Mouse (Mus musculus) embryonic facial prominence, embryonic 12.5 days (tissue): ENCODE data around the gene Slco2b1. TPM values are rescaled to one million over a fixed set of nuclear protein-coding genes. Genes with fewer than 3 reads are reported as not detected.
"Not testable (repeated sequence)": the region's sequence is repeated elsewhere in the genome, so short reads cannot be mapped to it uniquely, and the experiment has no call there.

Experiments
- ATAC-seq: fragments of 200-750 bp; cut with Nextera tagmentation; 2 replicates; pipeline ENCODE4 v1.8.0; 2017; ENCODE audit not compliant: insufficient number of reproducible peaks, insufficient read depth, low FRiP score, low TSS enrichment
- H3K27ac ChIP-seq: fragments of 300-500 bp; sonication (generic); 2 replicates; pipeline ENCODE4 v1.5.1; 2016; ENCODE audit warnings: mild to moderate bottlenecking
- H3K27me3 ChIP-seq: fragments of 300-500 bp; sonication (generic); 2 replicates; pipeline ENCODE4 v1.6.1; 2016; ENCODE audit warnings: mild to moderate bottlenecking, moderate library complexity
- H3K36me3 ChIP-seq: fragments of 300-500 bp; sonication (generic); 2 replicates; pipeline ENCODE4 v1.6.1; 2016; ENCODE audit warnings: mild to moderate bottlenecking
- H3K4me1 ChIP-seq: fragments of 300-500 bp; sonication (generic); 2 replicates; pipeline ENCODE4 v1.6.1; 2016
- H3K4me2 ChIP-seq: fragments of 300-500 bp; sonication (generic); replicated peaks from 2 replicates; pipeline ENCODE4 v1.6.1; 2016; ENCODE audit warnings: mild to moderate bottlenecking, moderate library complexity
- H3K4me3 ChIP-seq: fragments of 300-500 bp; sonication (generic); 2 replicates; pipeline ENCODE4 v1.5.1; 2016; ENCODE audit warnings: mild to moderate bottlenecking
- H3K9ac ChIP-seq: fragments of 300-500 bp; sonication (generic); 2 replicates; pipeline ENCODE4 v1.6.1; 2016; ENCODE audit warnings: mild to moderate bottlenecking, moderate library complexity
- H3K9me3 ChIP-seq: fragments of 300-500 bp; sonication (generic); 2 replicates; pipeline ENCODE4 v1.6.1; 2016; ENCODE audit warnings: mild to moderate bottlenecking, moderate library complexity
- WGBS: fragments of 180-500 bp; shearing (Covaris S2); methylation state at CpG from one replicate; pipeline ENCODE4 v1.1.7; 2016; 5-methylcytosine and 5-hydroxymethylcytosine counted together
- polyA plus RNA-seq: library from polyadenylated mRNA; unstranded; fragments of >200 nt; fragmentation: Nextera tagmentation; extraction: Ambion mirVana; gene quantifications from 2 replicates; pipeline ENCODE4 v1.2.1, GENCODE M21; 2016

Slco2b1 gene
- 1.8 and 2.2 TPM in 2 replicates for polyA plus RNA-seq

DNA sequence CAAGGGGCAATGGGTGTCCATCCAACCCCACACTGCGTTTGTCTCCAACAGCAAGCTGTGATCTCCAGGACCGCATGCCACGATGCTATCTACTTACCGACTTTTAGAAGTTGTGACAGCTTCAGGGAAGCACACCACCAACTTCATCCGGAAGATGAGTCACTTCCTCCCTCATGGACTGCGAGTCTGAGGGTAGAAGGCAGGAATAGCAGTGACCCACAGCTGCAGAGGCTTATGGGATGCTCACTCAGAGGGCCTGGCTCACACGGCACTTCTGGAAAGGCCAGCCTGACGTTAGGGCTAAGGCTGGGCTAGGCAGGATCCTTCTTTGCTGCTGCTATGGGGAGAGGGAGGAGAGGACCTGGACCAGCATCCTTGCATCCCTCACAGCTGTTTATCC lies at the start of gene Slco2b1:
Gene Slco2b1, minus strand, starts transcription at position 175 of the 400 bp plus-strand sequence.
- Histone ChIP-seq H3K27ac (no peak within 1 kb of the TSS), H3K36me3 (no peaks in the 10 kb centered on the region), H3K27me3 (no peaks in the 10 kb centered on the region; the same call in 1 of the 2 replicates), H3K4me3 (no peak within 1 kb of the TSS), H3K9ac (no peak within 1 kb of the TSS), H3K9me3 (no peaks in the 10 kb centered on the region), H3K4me2 (no peak within 1 kb of the TSS), H3K4me1 (0 out of 2 replicates have a peak, but pooled peaks cover 3% of the 10 kb centered on the region)
- WGBS = 77% methylated on average over 8 of the region's 8 CpGs
- no peak for ATAC-seq

GRCm38 (mm10) chr7:99739276-99739675 lies 28.1 kb upstream of the Slco2b1 start:
- Histone ChIP-seq H3K9me3 (no peaks in the 10 kb centered on the region), H3K4me1 (no peaks in the 10 kb centered on the region), H3K27ac (no peak overlapping the region), H3K27me3 (no peaks in the 10 kb centered on the region), H3K9ac (no peak overlapping the region), H3K4me3 (no peak overlapping the region), H3K4me2 (no peak overlapping the region), H3K36me3 (no peaks in the 10 kb centered on the region)
- ATAC-seq = no peak
- WGBS = 68% methylated on average over 9 of the region's 9 CpGs

- not testable (repeated sequence) for H3K27ac ChIP-seq, ATAC-seq
Observed at GRCm38 (mm10) chr7:99735491-99735890, 24.4 kb upstream of the Slco2b1 start.

GRCm38 (mm10) chr7:99734612-99735011 lies 23.5 kb upstream of the Slco2b1 start:
- Histone ChIP-seq H3K4me2 (no peak overlapping the region), H3K27ac (no peak overlapping the region), H3K9ac (no peak overlapping the region), H3K4me3 (no peak overlapping the region), H3K4me1 (no peaks in the 10 kb centered on the region), H3K9me3 (no peaks in the 10 kb centered on the region), H3K36me3 (no peaks in the 10 kb centered on the region), H3K27me3 (no peaks in the 10 kb centered on the region)
- no peak for ATAC-seq
- WGBS = 93% methylated on average over 2 of the region's 2 CpGs

More at GRCm38 (mm10) chr7:99735491-99735890, 24.4 kb upstream of the Slco2b1 start:
- not testable (repeated sequence) for H3K4me3 ChIP-seq, H3K9me3 ChIP-seq, H3K4me2 ChIP-seq, H3K27me3 ChIP-seq, H3K4me1 ChIP-seq, H3K36me3 ChIP-seq, H3K9ac ChIP-seq
- WGBS = 93% methylated on average over 9 of the region's 9 CpGs

GRCm38 (mm10) chr7:99729973-99730372 lies 18.8 kb upstream of the Slco2b1 start, which contains the start of gene Olfr520:
Gene Olfr520, plus strand, starts transcription at chr7:99730273.
- no peak for ATAC-seq
- no peaks in the 10 kb centered on the region for H3K36me3 ChIP-seq
- H3K4me2 ChIP-seq = no peak within 1 kb of the TSS
- H3K27ac ChIP-seq = no peak within 1 kb of the TSS
- peaks cover 6% of the 10 kb centered on the region; the same call in 1 of the 2 replicates for H3K9me3 ChIP-seq
- 79% methylated on average over 2 of the region's 2 CpGs for WGBS
- H3K4me3 ChIP-seq = no peak within 1 kb of the TSS
- no peaks in the 10 kb centered on the region for H3K4me1 ChIP-seq
- no peaks in the 10 kb centered on the region for H3K27me3 ChIP-seq
- no peak within 1 kb of the TSS for H3K9ac ChIP-seq

- ATAC-seq = no peak
- Histone ChIP-seq H3K4me3 (no peak overlapping the region), H3K4me1 (no peaks in the 10 kb centered on the region), H3K9ac (no peak overlapping the region), H3K27ac (no peak overlapping the region), H3K4me2 (no peak overlapping the region), H3K36me3 (no peaks in the 10 kb centered on the region), H3K9me3 (no peaks in the 10 kb centered on the region), H3K27me3 (no peaks in the 10 kb centered on the region; the same call in 1 of the 2 replicates)
- 74% methylated on average over 2 of the region's 2 CpGs for WGBS
Observed at GRCm38 (mm10) chr7:99716536-99716935, 5.4 kb upstream of the Slco2b1 start.

DNA sequence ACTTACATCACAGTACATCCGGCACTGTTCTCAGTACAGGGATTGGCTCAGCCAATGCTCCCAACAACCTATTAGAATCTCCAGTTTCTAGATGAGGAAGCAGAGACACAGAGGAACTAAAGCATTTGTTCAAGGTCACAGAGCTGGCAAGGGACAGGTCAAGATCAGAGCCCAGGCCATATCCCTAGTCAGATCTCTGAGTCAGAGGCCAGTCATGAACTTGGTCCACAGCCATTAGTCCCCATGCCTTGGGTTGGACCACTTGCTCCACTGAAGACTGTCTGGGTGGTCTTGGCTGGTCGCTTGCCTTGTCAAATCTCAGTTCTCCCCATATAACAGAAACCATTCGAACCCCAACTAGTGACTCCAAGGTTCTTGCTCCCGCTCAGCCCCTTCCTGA lies 1.3 kb upstream of the Slco2b1 start:
- no peak for ATAC-seq
- H3K4me2 ChIP-seq = no peak overlapping the region
- no peaks in the 10 kb centered on the region for H3K36me3 ChIP-seq
- 80% methylated on average over 4 of the region's 4 CpGs for WGBS
- H3K27me3 ChIP-seq = no peaks in the 10 kb centered on the region; the same call in 1 of the 2 replicates
- H3K9me3 ChIP-seq = no peaks in the 10 kb centered on the region
- H3K4me1 ChIP-seq = no peaks in the 10 kb centered on the region
- H3K27ac ChIP-seq = no peak overlapping the region
- no peak overlapping the region for H3K9ac ChIP-seq
- H3K4me3 ChIP-seq = no peak overlapping the region

- 0 out of 2 replicates have a peak, but pooled peaks cover 3% of the 10 kb centered on the region for H3K4me1 ChIP-seq
- H3K9me3 ChIP-seq = no peaks in the 10 kb centered on the region
- 32% methylated on average over 1 of the region's 1 CpGs for WGBS
- H3K4me2 ChIP-seq = no peak overlapping the region
- H3K27me3 ChIP-seq = no peaks in the 10 kb centered on the region; the same call in 1 of the 2 replicates
- H3K9ac ChIP-seq = no peak overlapping the region
- H3K36me3 ChIP-seq = no peaks in the 10 kb centered on the region
- no peak for ATAC-seq
- no peak overlapping the region for H3K27ac ChIP-seq
- no peak overlapping the region for H3K4me3 ChIP-seq
Observed at GRCm38 (mm10) chr7:99710476-99710875, 664 bp downstream of the Slco2b1 start.

GRCm38 (mm10) chr7:99709992-99710391 lies 1.1 kb downstream of the Slco2b1 start:
- H3K9me3 ChIP-seq = no peaks in the 10 kb centered on the region
- WGBS = 71% methylated on average over 7 of the region's 7 CpGs
- ATAC-seq = no peak

GRCm38 (mm10) chr7:99708750-99709149 lies 2.4 kb downstream of the Slco2b1 start:
- Histone ChIP-seq H3K4me3 (no peak overlapping the region), H3K4me2 (no peak overlapping the region), H3K9ac (no peak overlapping the region), H3K4me1 (0 out of 2 replicates have a peak, but pooled peaks cover 3% of the 10 kb centered on the region), H3K27me3 (no peaks in the 10 kb centered on the region; the same call in 1 of the 2 replicates), H3K27ac (no peak overlapping the region), H3K9me3 (no peaks in the 10 kb centered on the region), H3K36me3 (no peaks in the 10 kb centered on the region)
- WGBS = 72% methylated on average over 5 of the region's 5 CpGs
- no peak for ATAC-seq

More at GRCm38 (mm10) chr7:99709992-99710391, 1.1 kb downstream of the Slco2b1 start:
- no peak overlapping the region for H3K4me3 ChIP-seq
- H3K9ac ChIP-seq = no peak overlapping the region
- 0 out of 2 replicates have a peak, but pooled peaks cover 3% of the 10 kb centered on the region for H3K4me1 ChIP-seq
- no peaks in the 10 kb centered on the region for H3K36me3 ChIP-seq
- no peak overlapping the region for H3K27ac ChIP-seq
- no peaks in the 10 kb centered on the region; the same call in 1 of the 2 replicates for H3K27me3 ChIP-seq
- no peak overlapping the region for H3K4me2 ChIP-seq

DNA sequence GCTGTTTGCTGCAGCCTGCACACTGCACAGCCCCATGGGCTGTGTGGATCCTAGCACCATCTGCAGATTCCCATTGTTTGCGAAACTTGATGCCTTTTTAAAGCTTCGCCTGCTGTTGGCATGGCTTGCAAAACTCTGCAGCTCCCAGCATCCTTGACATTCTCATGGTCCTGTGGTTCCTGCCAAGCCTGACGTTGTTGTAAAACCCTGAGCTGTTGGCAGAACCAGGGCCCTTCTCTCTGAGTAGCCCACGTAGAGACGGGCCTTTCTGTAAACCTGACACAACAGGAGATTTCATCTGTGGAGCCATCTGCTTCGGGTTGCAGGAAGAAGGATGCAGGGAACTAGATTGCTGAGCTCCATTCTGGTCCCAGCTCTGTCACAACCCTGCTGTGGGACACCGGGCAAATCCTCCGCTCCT lies 2.8 kb downstream of the Slco2b1 start:
- Histone ChIP-seq H3K4me3 (no peak overlapping the region), H3K4me1 (0 out of 2 replicates have a peak, but pooled peaks cover 3% of the 10 kb centered on the region), H3K9ac (no peak overlapping the region), H3K36me3 (no peaks in the 10 kb centered on the region), H3K4me2 (no peak overlapping the region), H3K27me3 (no peaks in the 10 kb centered on the region; the same call in 1 of the 2 replicates), H3K27ac (no peak overlapping the region), H3K9me3 (no peaks in the 10 kb centered on the region)
- WGBS = 62% methylated on average over 8 of the region's 8 CpGs
- ATAC-seq = no peak

DNA sequence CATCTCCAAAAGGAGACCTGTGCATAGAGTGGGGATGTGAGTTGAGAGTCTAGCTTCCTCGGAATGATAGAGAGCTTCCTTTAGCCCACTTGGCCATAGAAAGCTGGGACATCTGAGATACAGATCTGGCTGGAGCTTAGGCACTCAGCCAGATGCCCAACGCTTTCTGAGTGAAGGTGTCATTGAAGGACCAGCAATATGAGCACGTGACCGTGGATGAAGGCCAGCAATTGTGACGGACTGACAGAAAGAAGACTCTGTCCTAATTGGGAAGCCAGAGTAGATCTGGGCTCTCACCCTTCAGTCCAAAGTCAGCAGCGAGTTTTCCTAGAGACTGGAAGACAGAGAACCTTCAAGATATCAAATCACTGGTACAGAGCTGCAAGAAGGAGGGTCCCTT lies 3.5 kb downstream of the Slco2b1 start:
- Histone ChIP-seq H3K27ac (no peak overlapping the region), H3K9ac (no peak overlapping the region), H3K9me3 (no peaks in the 10 kb centered on the region), H3K4me3 (no peak overlapping the region), H3K27me3 (no peaks in the 10 kb centered on the region; the same call in 1 of the 2 replicates), H3K4me2 (no peak overlapping the region), H3K36me3 (no peaks in the 10 kb centered on the region), H3K4me1 (0 out of 2 replicates have a peak, but pooled peaks cover 3% of the 10 kb centered on the region)
- no peak for ATAC-seq
- 90% methylated on average over 6 of the region's 6 CpGs for WGBS
